Mouse (Mus musculus) skeletal muscle tissue, postnatal 0 days (tissue): ENCODE measurements around the gene Gigyf1. TPM values are rescaled to one million over a fixed set of nuclear protein-coding genes. Genes with fewer than 3 reads are reported as not detected.

Experiments
- microRNA-seq, 2 experiments: library from miRNA; unstranded; fragments of <30 nt; microRNA quantifications; one replicate each; pipeline ENCODE4; 2016
- polyA plus RNA-seq: library from polyadenylated mRNA; unstranded; fragments of >200 nt; fragmentation: Nextera tagmentation; extraction: Ambion mirVana; gene quantifications from 2 replicates; pipeline ENCODE4 v1.2.1, GENCODE M21; 2015

Gigyf1 gene
- polyA plus RNA-seq, result 6.7 and 7.4 TPM in 2 replicates

GRCm38 (mm10) chr5:137518436-137518835 lies at the start of gene Gigyf1:
Gene Gigyf1 (plus strand): TSS chr5:137518548.

GRCm38 (mm10) chr5:137476964-137477363 lies 41.4 kb upstream of the Gigyf1 start, which contains the start of gene Zan:
Gene Zan (minus strand): TSS chr5:137477064.

GRCm38 (mm10) chr5:137501709-137502666 lies 16.4 kb upstream of the Gigyf1 start, which contains the start of gene Pop7:
Gene Pop7 (minus strand): TSS chr5:137502518.

GRCm38 (mm10) chr5:137533117-137533827 lies 14.9 kb downstream of the Gigyf1 start, which contains the start of the genes Epo and Gnb2:
Gene Epo (minus strand): TSS chr5:137533242.
Gene Gnb2 (minus strand): TSS chr5:137533510.

GRCm38 (mm10) chr5:137553411-137553837 lies 35.1 kb downstream of the Gigyf1 start, which contains the start of gene Actl6b:
Gene Actl6b (plus strand): TSS chr5:137553517.

GRCm38 (mm10) chr5:137569665-137570064 lies 51.3 kb downstream of the Gigyf1 start, which contains the start of gene Tfr2:
Gene Tfr2 (plus strand): TSS chr5:137569840.

Small RNA genes within 50 kb of the gene (microRNA-seq; reads per million reads assigned to microRNA genes)
- gene Mir6418, result 0.85 to 1.0 reads per million in 2 experiments

Other genes starting within 250 kb of the Gigyf1 start
- gene Ache, start 231.0 kb upstream of the Gigyf1 start, polyA plus RNA-seq, result 60.2 and 65.7 TPM in 2 replicates
- gene Ufsp1, start 223.9 kb upstream of the Gigyf1 start, polyA plus RNA-seq, result 35.6 and 36.9 TPM in 2 replicates
- 25.9 and 33.5 TPM in 2 replicates for gene Srrt, start 210.9 kb upstream of the Gigyf1 start, polyA plus RNA-seq
- 32.3 and 38.1 TPM in 2 replicates for gene Trip6, start 204.1 kb upstream of the Gigyf1 start, polyA plus RNA-seq
- gene Slc12a9, start 185.0 kb upstream of the Gigyf1 start, polyA plus RNA-seq, result 4.4 and 5.0 TPM in 2 replicates
- gene Ephb4, start 168.4 kb upstream of the Gigyf1 start, polyA plus RNA-seq, result 16.1 and 17.8 TPM in 2 replicates
- 0.11 and 0.18 TPM in 2 replicates for gene Zan, start 41.5 kb upstream of the Gigyf1 start, polyA plus RNA-seq
- 29.4 and 30.6 TPM in 2 replicates for gene Pop7, start 16.0 kb upstream of the Gigyf1 start, polyA plus RNA-seq
- gene Epo, start 14.7 kb downstream of the Gigyf1 start, polyA plus RNA-seq, result not detected in 2 replicates
- gene Gnb2, start 15.0 kb downstream of the Gigyf1 start, polyA plus RNA-seq, result 242 and 289 TPM in 2 replicates
- not detected in 2 replicates for gene Actl6b, start 35.0 kb downstream of the Gigyf1 start, polyA plus RNA-seq
- gene Tfr2, start 51.3 kb downstream of the Gigyf1 start, polyA plus RNA-seq, result 0.33 and 0.40 TPM in 2 replicates
- 22.7 and 27.7 TPM in 2 replicates for gene Mospd3, start 82.5 kb downstream of the Gigyf1 start, polyA plus RNA-seq
- 237 and 321 TPM in 2 replicates for gene Pcolce, start 95.2 kb downstream of the Gigyf1 start, polyA plus RNA-seq
- 0.21 and 0.44 TPM in 2 replicates for gene Fbxo24, start 110.5 kb downstream of the Gigyf1 start, polyA plus RNA-seq
- 17.9 and 19.9 TPM in 2 replicates for gene Lrch4, start 110.6 kb downstream of the Gigyf1 start, polyA plus RNA-seq
- 3.1 and 4.4 TPM in 2 replicates for gene Gm20605, start 110.6 kb downstream of the Gigyf1 start, polyA plus RNA-seq
- gene Sap25, start 122.8 kb downstream of the Gigyf1 start, polyA plus RNA-seq, result 2.5 and 3.3 TPM in 2 replicates
- 0.81 and 3.8 TPM in 2 replicates for gene Irs3, start 127.2 kb downstream of the Gigyf1 start, polyA plus RNA-seq
- gene Agfg2, start 166.2 kb downstream of the Gigyf1 start, polyA plus RNA-seq, result 4.1 and 7.5 TPM in 2 replicates
- 0.17 and 0.22 TPM in 2 replicates for gene Nyap1, start 223.1 kb downstream of the Gigyf1 start, polyA plus RNA-seq
- 150 and 163 TPM in 2 replicates for gene Tsc22d4, start 227.2 kb downstream of the Gigyf1 start, polyA plus RNA-seq